Mouse (Mus musculus) brown adipose tissue, adult 24 weeks (tissue): ENCODE data around the gene Ppp3cb. TPM values are rescaled to one million over a fixed set of nuclear protein-coding genes. Genes with fewer than 3 reads are reported as not detected.
A peak's percentile ranks its signal among the peaks of the same experiment; 100 is the strongest.

Experiments
- H3K27ac ChIP-seq: fragments of 200-500 bp; replicated peaks from 2 replicates; pipeline ENCODE4 v1.5.1; 2012; ENCODE audit warnings: low read depth, mild to moderate bottlenecking, low read length
- H3K4me1 ChIP-seq: fragments of 200-500 bp; 2 replicates; pipeline ENCODE4 v1.6.1; 2012; ENCODE audit warnings: low read length, mixed read lengths; ENCODE audit not compliant: control insufficient read depth, insufficient read depth, insufficient read length
- H3K4me3 ChIP-seq: fragments of 200-500 bp; 2 replicates; pipeline ENCODE4 v1.5.1; 2012; ENCODE audit warnings: low read depth, mild to moderate bottlenecking, low read length, moderate library complexity; ENCODE audit not compliant: insufficient read depth
- polyA plus RNA-seq: library from polyadenylated mRNA; stranded (reverse); fragments of >200 nt; gene quantifications from 2 replicates; pipeline ENCODE4 v1.2.4, GENCODE M21; 2012; ENCODE audit not compliant: missing spikeins, insufficient read depth, insufficient read length

Ppp3cb gene
- polyA plus RNA-seq, 1 experiment = 58.3 TPM

- no peak overlapping the region for H3K27ac ChIP-seq
Observed at GRCm38 (mm10) chr14:20502966-20503365, 43.4 kb downstream of the Ppp3cb start.

GRCm38 (mm10) chr14:20499982-20500381 lies 46.4 kb downstream of the Ppp3cb start:
- Histone ChIP-seq H3K4me3 (no peak overlapping the region), H3K27ac (no peak overlapping the region), H3K4me1 (no peaks in the 10 kb centered on the region)

More at GRCm38 (mm10) chr14:20502966-20503365, 43.4 kb downstream of the Ppp3cb start:
- Histone ChIP-seq H3K4me1 (no peaks in the 10 kb centered on the region), H3K4me3 (no peak overlapping the region)

- no peak within 1 kb of the TSS for H3K27ac ChIP-seq
- H3K4me1 ChIP-seq = no peaks in the 10 kb centered on the region
- no peak within 1 kb of the TSS for H3K4me3 ChIP-seq
Observed at GRCm38 (mm10) chr14:20496603-20497002, 49.8 kb downstream of the Ppp3cb start, which contains the start of gene Mss51. Mss51 (minus strand) TSS chr14:20496901.

- no peak overlapping the region for H3K27ac ChIP-seq
- no peak overlapping the region for H3K4me3 ChIP-seq
- H3K4me1 ChIP-seq = no peaks in the 10 kb centered on the region
Observed at GRCm38 (mm10) chr14:20486031-20486430, 60.3 kb downstream of the Ppp3cb start.

- no peak overlapping the region for H3K27ac ChIP-seq
- H3K4me3 ChIP-seq = no peak overlapping the region
- peaks cover 3% of the 10 kb centered on the region for H3K4me1 ChIP-seq
Observed at GRCm38 (mm10) chr14:20482051-20482751, 64.2 kb downstream of the Ppp3cb start.

GRCm38 (mm10) chr14:20481211-20481610 lies 65.2 kb downstream of the Ppp3cb start:
- Histone ChIP-seq H3K27ac (no peak overlapping the region), H3K4me3 (no peak overlapping the region), H3K4me1 (peaks cover 3% of the 10 kb centered on the region)

- peak overlapping the region; percentile 93 for H3K27ac ChIP-seq
- peak overlapping the region; percentile 83 for H3K4me3 ChIP-seq
- peaks cover 3% of the 10 kb centered on the region for H3K4me1 ChIP-seq
Observed at GRCm38 (mm10) chr14:20480195-20480579, 66.2 kb downstream of the Ppp3cb start.

GRCm38 (mm10) chr14:20479291-20480194 lies 66.8 kb downstream of the Ppp3cb start, which contains the start of gene Anxa7:
Anxa7 (minus strand) TSS chr14:20480133.
- H3K4me3 ChIP-seq = peak within 1 kb of the TSS; percentile 83
- H3K27ac ChIP-seq = peak within 1 kb of the TSS; percentile 93
- H3K4me1 ChIP-seq = peaks cover 3% of the 10 kb centered on the region

GRCm38 (mm10) chr14:20478801-20479200 lies 67.6 kb downstream of the Ppp3cb start:
- Histone ChIP-seq H3K27ac (peak overlapping the region; percentile 93), H3K4me1 (peaks cover 3% of the 10 kb centered on the region), H3K4me3 (peak overlapping the region; percentile 83)

- Histone ChIP-seq H3K4me1 (peaks cover 3% of the 10 kb centered on the region), H3K27ac (peak overlapping the region; percentile 88), H3K4me3 (peak overlapping the region; percentile 83)
Observed at GRCm38 (mm10) chr14:20478385-20478784, 68.0 kb downstream of the Ppp3cb start.

- Histone ChIP-seq H3K4me1 (peaks cover 3% of the 10 kb centered on the region), H3K4me3 (no peak overlapping the region), H3K27ac (0 out of 2 replicates have a peak overlapping the region, but pooled peaks have one; percentile 7)
Observed at GRCm38 (mm10) chr14:20477261-20478025, 68.9 kb downstream of the Ppp3cb start.

GRCm38 (mm10) chr14:20460216-20460615 lies 86.2 kb downstream of the Ppp3cb start:
- Histone ChIP-seq H3K4me1 (no peaks in the 10 kb centered on the region), H3K4me3 (no peak overlapping the region), H3K27ac (no peak overlapping the region)

GRCm38 (mm10) chr14:20458378-20458777 lies 88.0 kb downstream of the Ppp3cb start:
- Histone ChIP-seq H3K27ac (no peak overlapping the region), H3K4me3 (no peak overlapping the region), H3K4me1 (no peaks in the 10 kb centered on the region)

- Histone ChIP-seq H3K27ac (no peak overlapping the region), H3K4me3 (no peak overlapping the region), H3K4me1 (no peaks in the 10 kb centered on the region)
Observed at GRCm38 (mm10) chr14:20452929-20453328, 93.4 kb downstream of the Ppp3cb start.
